Mouse (Mus musculus): ENCODE results near the gene Arid3a.
"Not testable (repeated sequence)": the region's sequence is repeated elsewhere in the genome, so short reads cannot be mapped to it uniquely, and the experiment has no call there.

GRCm38 (mm10) chr10:79892451-79893118 lies 34.3 kb upstream of the Arid3a start:
- peak; percentile 91 for TF ChIP-seq CTCF (IDR thresholded peaks at IDR 0.05; ENCODE audit: low read depth)
- not testable (repeated sequence) for TF ChIP-seq EP300 (IDR thresholded peaks at IDR 0.05; ENCODE audit: low read depth)
